14 mouse cellular contexts compared by ENCODE assay signal in genomic region chr2:162884101-162884500, GRCm38 (mm10). TPM values are rescaled to one million over a fixed set of nuclear protein-coding genes. Genes with fewer than 3 reads are reported as not detected.
"Had no signal": no experiment of that assay in that cellular context is flagged by ENCODE, and none has a peak within 500 bp of the region (broad histone marks: within the 10 kb centered on the region; RNA-seq: fewer than 3 reads in every experiment).

No protein-coding gene starts in this region.

- ATAC-seq: midbrain, embryonic 15.5 days had no signal

- H3K36me3 ChIP-seq: midbrain, embryonic 10.5 days; midbrain, embryonic 12.5 days; midbrain, embryonic 15.5 days; neural tube, embryonic 12.5 days; stomach, embryonic 15.5 days had no signal

- H3K27ac ChIP-seq: midbrain, embryonic 10.5 days; midbrain, embryonic 12.5 days; midbrain, embryonic 15.5 days; neural tube, embryonic 12.5 days; stomach, embryonic 15.5 days; stomach, postnatal 0 days had no signal

- H3K4me2 ChIP-seq: lung, embryonic 14.5 days; midbrain, embryonic 12.5 days; midbrain, embryonic 15.5 days; neural tube, embryonic 12.5 days; stomach, embryonic 15.5 days had no signal

- H3K9ac ChIP-seq: lung, embryonic 14.5 days; midbrain, embryonic 12.5 days; midbrain, embryonic 15.5 days; neural tube, embryonic 12.5 days; stomach, embryonic 15.5 days had no signal

- H3K4me3 ChIP-seq: midbrain, embryonic 10.5 days; midbrain, embryonic 12.5 days; midbrain, embryonic 15.5 days; neural tube, embryonic 12.5 days; stomach, embryonic 15.5 days had no signal

- H3K27me3 ChIP-seq: midbrain, embryonic 12.5 days; midbrain, embryonic 15.5 days; neural tube, embryonic 12.5 days; stomach, embryonic 15.5 days had no signal

- H3K9me3 ChIP-seq: midbrain, embryonic 10.5 days; midbrain, embryonic 12.5 days; midbrain, embryonic 15.5 days; neural tube, embryonic 12.5 days; stomach, embryonic 15.5 days had no signal

- DNase-seq: lung, adult 18-20 months; lung, embryonic 14.5 days; lung, postnatal 10 days; lung, postnatal 4 days; thymus, adult 18-20 months; thymus, postnatal 14 days; thymus, postnatal 36 days had no signal

- H3K4me1 ChIP-seq: midbrain, embryonic 12.5 days; midbrain, embryonic 15.5 days; neural tube, embryonic 12.5 days; stomach, embryonic 15.5 days had no signal

RNA-seq across cellular contexts. Expression of gene L3mbtl1, which starts 59.2 kb away (rescaled TPM):
- polyA plus RNA-seq: liver, embryonic 16.5 days had no signal
